Mouse (Mus musculus): ENCODE measurements around the gene Hdhd5.

The Hdhd5 gene

GRCm38 (mm10) chr6:120483211-120483626 lies 47.9 kb downstream of the Hdhd5 start:
- peak; percentile 74 for DNase-seq (ENCODE audit: low spot score)

- no peak for DNase-seq (ENCODE audit: low spot score)
These were observed 48.4 kb downstream of the Hdhd5 start for GRCm38 (mm10) chr6:120482756-120483155.

- no peak for DNase-seq (ENCODE audit: low spot score)
These were observed 49.1 kb downstream of the Hdhd5 start for GRCm38 (mm10) chr6:120482021-120482420.

- no peak for DNase-seq (ENCODE audit: low spot score)
These were observed 49.6 kb downstream of the Hdhd5 start for GRCm38 (mm10) chr6:120481538-120481937.

- DNase-seq (ENCODE audit: low spot score), result no peak
These were observed 50.8 kb downstream of the Hdhd5 start for GRCm38 (mm10) chr6:120480361-120480760.

- no peak for DNase-seq (ENCODE audit: low spot score)
These were observed 51.8 kb downstream of the Hdhd5 start for GRCm38 (mm10) chr6:120479302-120479701.

GRCm38 (mm10) chr6:120475288-120475687 lies 55.8 kb downstream of the Hdhd5 start:
- no peak for DNase-seq (ENCODE audit: low spot score)

- no peak for DNase-seq (ENCODE audit: low spot score)
These were observed 57.7 kb downstream of the Hdhd5 start for GRCm38 (mm10) chr6:120473427-120473826.

- no peak for DNase-seq (ENCODE audit: low spot score)
These were observed 58.5 kb downstream of the Hdhd5 start for GRCm38 (mm10) chr6:120472455-120473140.

- no peak for DNase-seq (ENCODE audit: low spot score)
These were observed 59.1 kb downstream of the Hdhd5 start for GRCm38 (mm10) chr6:120471991-120472441.

- no peak for DNase-seq (ENCODE audit: low spot score)
These were observed 60.5 kb downstream of the Hdhd5 start for GRCm38 (mm10) chr6:120470666-120471065.

GRCm38 (mm10) chr6:120469770-120470169 lies 61.3 kb downstream of the Hdhd5 start:
- DNase-seq (ENCODE audit: low spot score), result no peak

- DNase-seq (ENCODE audit: low spot score), result no peak
These were observed 61.9 kb downstream of the Hdhd5 start for GRCm38 (mm10) chr6:120469268-120469667.

- no peak for DNase-seq (ENCODE audit: low spot score)
These were observed 62.9 kb downstream of the Hdhd5 start for GRCm38 (mm10) chr6:120468259-120468658.

GRCm38 (mm10) chr6:120466609-120467329 lies 64.3 kb downstream of the Hdhd5 start:
- no peak for DNase-seq (ENCODE audit: low spot score)

GRCm38 (mm10) chr6:120465393-120465792 lies 65.7 kb downstream of the Hdhd5 start:
- DNase-seq (ENCODE audit: low spot score), result no peak

- no peak for DNase-seq (ENCODE audit: low spot score)
These were observed 66.6 kb downstream of the Hdhd5 start for GRCm38 (mm10) chr6:120464406-120464939.

- DNase-seq (ENCODE audit: low spot score), result no peak
These were observed 67.2 kb downstream of the Hdhd5 start for GRCm38 (mm10) chr6:120463884-120464283.

GRCm38 (mm10) chr6:120463086-120463871 lies 67.8 kb downstream of the Hdhd5 start, which contains the start of gene Il17ra:
Gene Il17ra, plus strand, starts transcription at chr6:120463247.
- DNase-seq (ENCODE audit: low spot score), result no peak

- DNase-seq (ENCODE audit: low spot score), result no peak
These were observed 68.9 kb downstream of the Hdhd5 start for GRCm38 (mm10) chr6:120462251-120462650.

- DNase-seq (ENCODE audit: low spot score), result no peak
These were observed 69.9 kb downstream of the Hdhd5 start for GRCm38 (mm10) chr6:120461217-120461616.
